Mouse (Mus musculus) lung, embryonic 14.5 days (tissue): ENCODE data around the gene Pigq. TPM values are rescaled to one million over a fixed set of nuclear protein-coding genes. Genes with fewer than 3 reads are reported as not detected.

Source experiments
- ATAC-seq: fragments of 200-750 bp; cut with Nextera tagmentation; 2 replicates; pipeline ENCODE4 v1.8.0; 2017; ENCODE audit warnings: mild to moderate bottlenecking, moderate TSS enrichment, moderate library complexity; ENCODE audit not compliant: insufficient read depth
- DNase-seq: peaks from one replicate; pipeline ENCODE4 v3.0.0-alpha.2; 2015
- H3K27ac ChIP-seq: fragments of 300-500 bp; sonication (generic); 2 replicates; pipeline ENCODE4 v1.5.1; 2014; ENCODE audit warnings: low read depth, mild to moderate bottlenecking, moderate library complexity
- H3K27me3 ChIP-seq: fragments of 300-500 bp; sonication (generic); 2 replicates; pipeline ENCODE4 v1.6.1; 2014; ENCODE audit warnings: low read length, control low read depth; ENCODE audit not compliant: insufficient read depth
- H3K36me3 ChIP-seq: fragments of 300-500 bp; sonication (generic); 2 replicates; pipeline ENCODE4 v1.6.1; 2014; ENCODE audit warnings: control low read depth; ENCODE audit not compliant: insufficient read depth
- H3K4me1 ChIP-seq: fragments of 300-500 bp; sonication (generic); 2 replicates; pipeline ENCODE4 v1.6.1; 2014; ENCODE audit warnings: antibody characterized with exemption, control low read depth; ENCODE audit not compliant: insufficient read depth
- H3K4me2 ChIP-seq: fragments of 300-500 bp; sonication (generic); 2 replicates; pipeline ENCODE4 v1.6.1; 2014; ENCODE audit warnings: mild to moderate bottlenecking
- H3K4me3 ChIP-seq: fragments of 300-500 bp; sonication (generic); 2 replicates; pipeline ENCODE4 v1.5.1; 2014; ENCODE audit warnings: low read depth, low read length
- H3K9ac ChIP-seq: fragments of 300-500 bp; sonication (generic); 2 replicates; pipeline ENCODE4 v1.6.1; 2014
- H3K9me3 ChIP-seq: fragments of 300-500 bp; sonication (generic); 2 replicates; pipeline ENCODE4 v1.6.1; 2016; ENCODE audit warnings: low read depth, low read length, control low read depth
- CTCF ChIP-seq: IDR thresholded peaks from 2 replicates; pipeline ENCODE4 v1.5.1; 2016; ENCODE audit warnings: antibody characterized with exemption, low read depth
- WGBS: fragments of 180-500 bp; shearing (Covaris S2); extraction: QIAGEN DNeasy Blood & Tissue Kit; methylation state at CpG from one replicate; pipeline ENCODE4 v1.1.7; 2014; 5-methylcytosine and 5-hydroxymethylcytosine counted together
- polyA plus RNA-seq: library from polyadenylated mRNA; unstranded; fragments of >200 nt; fragmentation: Nextera tagmentation; extraction: Ambion mirVana; gene quantifications from 2 replicates; pipeline ENCODE4 v1.2.1, GENCODE M21; 2014

Pigq gene
- polyA plus RNA-seq, 1 experiment from 2014 or later = 69.0 TPM

DNA sequence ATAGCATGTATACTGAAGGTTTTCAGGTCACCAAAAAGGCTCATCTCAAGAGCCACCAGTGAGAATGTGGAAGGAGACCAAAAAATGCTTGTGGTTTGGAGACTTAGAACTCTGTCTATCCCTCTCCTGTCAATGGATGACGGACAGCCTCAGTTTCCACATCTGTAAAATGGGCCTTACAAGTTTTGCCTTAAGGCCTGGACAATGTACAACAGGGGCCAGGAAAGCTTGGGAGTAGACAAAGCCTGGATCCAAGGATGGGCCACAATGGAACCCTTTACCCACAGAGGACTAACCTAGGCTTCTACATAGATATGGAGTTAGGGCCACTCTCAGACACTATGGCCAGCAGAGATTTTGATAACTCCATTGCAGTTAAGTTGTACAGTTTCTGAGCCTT, 39.3 kb upstream of the Pigq start:
- Histone ChIP-seq H3K9me3 (no peaks in the 10 kb centered on the region), H3K9ac (peak overlapping the region; percentile 88), H3K4me2 (peak overlapping the region; percentile 88), H3K4me1 (0 out of 2 replicates have a peak, but pooled peaks cover 6% of the 10 kb centered on the region), H3K36me3 (peaks cover 4% of the 10 kb centered on the region; the same call in 1 of the 2 replicates), H3K27ac (no peak overlapping the region), H3K27me3 (no peaks in the 10 kb centered on the region), H3K4me3 (peak overlapping the region; percentile 95)
- no peak for TF ChIP-seq CTCF
- DNase-seq (no peak), ATAC-seq (no peak)
- 95% methylated on average over 1 of the region's 1 CpGs for WGBS

GRCm38 (mm10) chr17:25982913-25983312, 38.2 kb upstream of the Pigq start:
- H3K27me3 ChIP-seq = no peaks in the 10 kb centered on the region
- WGBS = 87% methylated on average over 3 of the region's 3 CpGs
- H3K9me3 ChIP-seq = no peaks in the 10 kb centered on the region

DNA sequence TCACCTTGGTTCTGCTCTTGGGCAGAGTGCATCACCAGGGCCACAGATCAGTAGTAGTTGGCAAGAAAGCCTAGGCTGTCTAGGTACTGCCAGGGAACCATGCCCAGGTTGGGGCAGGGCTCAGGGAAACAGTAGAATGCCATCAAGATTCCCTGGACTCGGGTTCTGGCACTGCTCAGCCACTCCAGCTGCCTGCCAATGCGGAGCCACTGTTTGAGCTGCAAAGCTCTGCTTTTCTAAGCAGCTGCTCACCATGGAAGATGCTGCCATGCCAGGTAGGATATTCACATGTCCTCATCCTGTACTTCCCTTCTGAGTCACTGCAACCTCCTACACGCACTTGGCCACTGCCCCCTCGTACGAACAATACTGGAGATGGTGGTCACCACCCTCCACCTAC, 36.1 kb upstream of the Pigq start:
- Histone ChIP-seq H3K27me3 (no peaks in the 10 kb centered on the region), H3K9me3 (no peaks in the 10 kb centered on the region), H3K27ac (no peak overlapping the region), H3K4me1 (0 out of 2 replicates have a peak, but pooled peaks cover 6% of the 10 kb centered on the region), H3K4me2 (no peak overlapping the region), H3K4me3 (no peak overlapping the region), H3K9ac (no peak overlapping the region), H3K36me3 (no peaks in the 10 kb centered on the region)
- 87% methylated on average over 5 of the region's 5 CpGs for WGBS
- DNase-seq = no peak
- ATAC-seq = no peak
- no peak for TF ChIP-seq CTCF

More at GRCm38 (mm10) chr17:25982913-25983312, 38.2 kb upstream of the Pigq start:
- TF ChIP-seq CTCF = no peak
- no peak overlapping the region for H3K4me2 ChIP-seq
- ATAC-seq = no peak
- H3K4me1 ChIP-seq = 0 out of 2 replicates have a peak, but pooled peaks cover 6% of the 10 kb centered on the region
- H3K9ac ChIP-seq = no peak overlapping the region
- no peak for DNase-seq
- no peak overlapping the region for H3K27ac ChIP-seq
- H3K4me3 ChIP-seq = no peak overlapping the region
- H3K36me3 ChIP-seq = no peaks in the 10 kb centered on the region

DNA sequence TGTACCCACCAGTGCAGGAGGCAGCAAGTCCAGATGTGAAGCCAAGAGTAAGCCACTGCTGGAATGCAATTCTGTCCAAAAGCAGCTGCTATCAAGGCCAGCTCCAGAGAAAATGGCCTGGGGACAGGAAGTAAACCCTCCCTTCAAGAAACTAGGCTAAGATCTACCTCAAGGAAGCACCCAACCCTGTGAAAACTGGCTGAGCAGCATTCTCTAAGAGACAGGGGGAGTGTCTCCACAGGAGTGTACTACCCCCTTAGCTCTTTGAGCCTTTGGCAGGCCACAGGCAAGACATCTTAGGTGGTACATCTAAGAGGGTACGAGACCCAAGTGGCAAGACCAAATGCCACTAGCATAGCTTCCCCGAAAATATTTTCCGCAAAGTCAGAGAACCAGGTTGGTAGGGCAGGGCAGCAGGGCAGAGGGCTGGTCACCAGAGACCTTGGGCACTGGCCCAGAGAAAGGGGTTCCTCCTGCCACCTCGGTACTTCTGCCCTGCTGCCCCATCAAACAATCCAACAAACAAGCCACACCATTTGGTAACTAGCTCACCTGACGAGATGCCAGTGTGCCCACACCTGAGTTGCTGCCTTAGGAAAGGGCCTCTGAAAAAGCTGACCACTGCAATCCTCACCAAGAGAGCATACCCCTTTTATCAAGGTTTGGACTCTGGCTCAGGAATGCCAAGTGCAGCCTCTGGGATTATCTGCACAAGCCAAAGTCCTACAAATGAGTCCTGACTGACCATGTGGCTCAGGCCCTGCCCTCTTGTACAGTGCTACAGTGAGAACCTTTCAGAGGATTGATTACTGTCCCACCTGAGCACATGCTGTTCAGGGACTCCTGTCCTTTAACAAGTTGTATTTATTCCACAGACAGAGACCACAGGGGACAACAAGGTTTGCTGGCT, 35.3 kb upstream of the Pigq start:
- H3K4me2 ChIP-seq = no peak overlapping the region
- 0 out of 2 replicates have a peak, but pooled peaks cover 6% of the 10 kb centered on the region for H3K4me1 ChIP-seq
- H3K27me3 ChIP-seq = no peaks in the 10 kb centered on the region
- no peaks in the 10 kb centered on the region for H3K36me3 ChIP-seq
- H3K9me3 ChIP-seq = no peaks in the 10 kb centered on the region
- ATAC-seq = no peak
- no peak overlapping the region for H3K4me3 ChIP-seq
- no peak for TF ChIP-seq CTCF
- no peak for DNase-seq
- 80% methylated on average over 5 of the region's 5 CpGs for WGBS
- no peak overlapping the region for H3K9ac ChIP-seq
- H3K27ac ChIP-seq = no peak overlapping the region

DNA sequence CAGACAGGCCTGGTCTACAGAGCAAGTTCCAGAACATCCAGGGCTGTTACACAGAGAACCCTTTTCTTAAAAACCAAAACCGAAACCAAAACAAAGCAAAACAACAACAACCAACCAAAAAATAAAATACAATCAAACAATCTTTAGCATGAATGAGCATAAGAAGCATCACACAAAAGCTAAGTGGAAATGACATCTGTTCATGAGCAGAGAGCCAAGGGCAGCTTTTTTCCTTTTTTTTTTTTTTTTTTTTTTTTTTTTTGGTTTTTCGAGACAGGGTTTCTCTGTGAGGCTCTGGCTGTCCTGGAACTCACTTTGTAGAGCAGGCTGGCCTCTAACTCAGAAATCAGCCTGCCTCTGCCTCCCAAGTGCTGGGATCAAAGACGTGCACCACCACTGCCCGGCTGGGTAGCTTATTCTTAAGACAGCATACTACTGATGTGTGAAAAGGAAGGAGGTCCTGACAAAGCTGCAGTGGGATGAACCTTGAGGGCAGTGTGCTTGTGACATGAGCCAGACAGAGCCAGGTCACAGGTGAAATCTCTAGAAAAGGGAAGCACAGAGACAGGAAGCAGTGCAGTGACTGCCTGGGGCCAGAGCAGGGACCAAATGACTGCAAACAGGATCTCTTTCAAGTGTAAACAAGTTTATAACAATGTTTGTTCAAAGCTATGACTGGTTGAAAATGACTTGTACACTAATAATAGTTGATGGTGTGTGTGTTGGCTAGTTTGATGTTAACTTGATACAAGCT, 26.4 kb upstream of the Pigq start:
- WGBS = 77% methylated on average over 4 of the region's 4 CpGs
- no peaks in the 10 kb centered on the region for H3K9me3 ChIP-seq
- H3K27ac ChIP-seq = no peak overlapping the region
- no peak for DNase-seq
- no peak overlapping the region for H3K4me2 ChIP-seq
- no peak for ATAC-seq
- H3K4me1 ChIP-seq = no peaks in the 10 kb centered on the region
- H3K9ac ChIP-seq = no peak overlapping the region
- no peak for TF ChIP-seq CTCF
- no peak overlapping the region for H3K4me3 ChIP-seq
- H3K36me3 ChIP-seq = peaks cover 6% of the 10 kb centered on the region; the same call in 1 of the 2 replicates
- no peaks in the 10 kb centered on the region for H3K27me3 ChIP-seq

DNA sequence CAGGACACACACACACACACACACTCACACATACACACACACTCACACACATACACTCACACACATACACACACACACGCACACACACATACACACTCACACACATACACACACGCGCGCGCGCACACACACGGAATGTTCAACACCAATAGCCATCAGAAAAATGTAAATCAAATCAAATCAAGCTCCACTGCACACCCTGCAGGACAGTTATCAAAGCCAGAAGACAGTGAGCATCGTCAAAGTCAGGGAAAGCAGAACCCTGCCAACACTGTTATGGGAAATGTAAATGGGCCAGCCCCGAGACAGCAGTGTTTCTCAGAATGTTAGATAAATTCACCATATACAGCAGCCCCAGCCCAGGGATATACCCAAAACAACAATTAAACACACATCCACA, 25.7 kb upstream of the Pigq start:
- WGBS = 91% methylated on average over 9 of the region's 9 CpGs
- H3K4me2 ChIP-seq = no peak overlapping the region
- H3K4me3 ChIP-seq = no peak overlapping the region
- H3K27me3 ChIP-seq = no peaks in the 10 kb centered on the region
- no peaks in the 10 kb centered on the region for H3K4me1 ChIP-seq
- no peak overlapping the region for H3K9ac ChIP-seq
- H3K36me3 ChIP-seq = peaks cover 6% of the 10 kb centered on the region; the same call in 1 of the 2 replicates
- ATAC-seq (no peak), DNase-seq (no peak)
- 0 out of 2 replicates have a peak, but pooled peaks have one; percentile 6 for TF ChIP-seq CTCF
- H3K27ac ChIP-seq = no peak overlapping the region
- no peaks in the 10 kb centered on the region for H3K9me3 ChIP-seq

DNA sequence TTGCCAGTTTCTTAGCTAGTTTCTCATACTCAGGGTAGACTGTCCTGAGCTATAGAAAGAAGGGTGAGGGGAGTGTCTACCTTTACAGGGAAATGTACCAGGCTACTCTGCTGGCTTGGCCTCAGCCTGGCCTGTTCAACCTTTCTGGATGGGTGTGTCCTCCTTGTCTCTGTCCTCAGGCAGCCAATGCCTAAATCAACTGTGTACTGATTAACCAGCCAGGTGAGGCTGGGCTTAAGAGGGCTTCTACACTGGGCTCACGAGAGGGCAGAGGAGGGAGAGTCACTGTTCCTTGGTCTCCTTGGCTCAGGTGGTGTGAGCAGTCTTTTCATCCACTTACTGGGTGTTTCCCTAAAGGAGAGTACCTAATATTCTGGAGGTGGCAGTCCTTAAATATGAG, 23.4 kb upstream of the Pigq start:
- Histone ChIP-seq H3K4me3 (no peak overlapping the region), H3K36me3 (peaks cover 14% of the 10 kb centered on the region), H3K27ac (no peak overlapping the region), H3K4me1 (no peaks in the 10 kb centered on the region), H3K27me3 (no peaks in the 10 kb centered on the region), H3K9ac (no peak overlapping the region), H3K4me2 (no peak overlapping the region), H3K9me3 (no peaks in the 10 kb centered on the region)
- ATAC-seq = peak; percentile 6; the same call in 1 of the 2 replicates
- 56% methylated on average over 1 of the region's 1 CpGs for WGBS
- no peak for DNase-seq
- no peak for TF ChIP-seq CTCF
